7 mouse cellular contexts compared by ENCODE assay signal in the genomic region with DNA sequence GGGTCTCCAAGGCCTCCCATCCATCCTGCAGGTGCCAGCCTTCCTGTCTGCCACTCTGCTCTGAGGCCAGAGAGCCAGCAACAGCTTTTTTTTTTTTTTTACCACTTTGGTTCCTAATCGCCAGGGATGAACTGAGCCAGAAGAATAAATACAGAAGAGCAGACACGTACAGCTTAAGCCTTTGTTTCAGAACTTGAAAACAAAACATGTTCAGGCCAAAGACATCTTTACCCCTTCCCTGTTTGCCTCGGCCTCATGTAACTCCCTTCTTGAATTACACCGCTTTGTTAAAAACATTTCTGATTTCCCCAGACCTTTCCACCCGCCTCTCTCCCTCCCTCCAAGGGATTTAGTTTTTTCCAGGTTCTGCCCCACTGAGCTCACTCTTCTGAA.
DNase-seq lines count a peak whose midpoint lies in the region; ATAC-seq and TF ChIP-seq lines count a peak whose summit lies in the region.

No protein-coding gene starts in this region.

- H3K36me3 ChIP-seq in liver, adult 2 months (ENCODE audit: control insufficient read depth, insufficient read depth, low read length) = no peaks in the 10 kb centered on the region
- no peaks in the 10 kb centered on the region for H3K36me3 ChIP-seq in embryonic facial prominence, embryonic 14.5 days (ENCODE audit: control insufficient read depth, insufficient read depth, low read length)
- H3K36me3 ChIP-seq in hindbrain, embryonic 14.5 days (replicated peaks; ENCODE audit: control insufficient read depth, insufficient read depth) = no peaks in the 10 kb centered on the region
- H3K36me3 ChIP-seq in midbrain, postnatal 0 days (ENCODE audit: insufficient read depth, low read length) = no peaks in the 10 kb centered on the region

- H3K9me3 ChIP-seq in embryonic facial prominence, embryonic 14.5 days (ENCODE audit: control insufficient read depth, low read length) = no peaks in the 10 kb centered on the region
- H3K9me3 ChIP-seq in hindbrain, embryonic 14.5 days (ENCODE audit: control insufficient read depth, low read length) = no peaks in the 10 kb centered on the region
- no peaks in the 10 kb centered on the region for H3K9me3 ChIP-seq in midbrain, postnatal 0 days (ENCODE audit: low read length)

- peak; percentile 60; the same call in 1 of the 2 replicates for ATAC-seq in embryonic facial prominence, embryonic 14.5 days (ENCODE audit: low read depth)
- no peak; the same call in 1 of the 2 replicates for ATAC-seq in hindbrain, embryonic 14.5 days (ENCODE audit: low FRiP score)
- no peak for ATAC-seq in midbrain, postnatal 0 days (ENCODE audit: low FRiP score)

- no peak overlapping the region for H3K4me3 ChIP-seq in liver, adult 2 months (ENCODE audit: insufficient read depth, low read depth, low read length)
- H3K4me3 ChIP-seq in embryonic facial prominence, embryonic 14.5 days (ENCODE audit: low read depth, low read length) = no peak overlapping the region
- H3K4me3 ChIP-seq in hindbrain, embryonic 14.5 days (replicated peaks; ENCODE audit: low read length) = no peak overlapping the region
- no peak overlapping the region for H3K4me3 ChIP-seq in midbrain, postnatal 0 days (ENCODE audit: low read depth, low read length)

- H3K79me2 ChIP-seq in liver, adult 2 months (ENCODE audit: control insufficient read depth, insufficient read depth, low read length) = peaks cover 10% of the 10 kb centered on the region; the same call in 1 of the 2 replicates

- peak overlapping the region; percentile 4; the same call in 1 of the 2 replicates for H3K9ac ChIP-seq in liver, adult 2 months (ENCODE audit: low read depth, low read length)
- no peak overlapping the region for H3K9ac ChIP-seq in embryonic facial prominence, embryonic 14.5 days (ENCODE audit: low read depth, low read length)
- H3K9ac ChIP-seq in hindbrain, embryonic 14.5 days = no peak overlapping the region
- no peak overlapping the region for H3K9ac ChIP-seq in midbrain, postnatal 0 days (replicated peaks; ENCODE audit: low read length, poor library complexity, severe bottlenecking)

- peak overlapping the region; percentile 83 for H3K27ac ChIP-seq in liver, adult 2 months (replicated peaks; ENCODE audit: insufficient read depth, low read depth, low read length)
- H3K27ac ChIP-seq in embryonic facial prominence, embryonic 14.5 days (replicated peaks; ENCODE audit: low read depth, low read length) = peak overlapping the region; percentile 53; the same call in 1 of the 2 replicates
- peak overlapping the region; percentile 58; the same call in 1 of the 2 replicates for H3K27ac ChIP-seq in hindbrain, embryonic 14.5 days
- 0 out of 2 replicates have a peak overlapping the region, but pooled peaks have one; percentile 55 for H3K27ac ChIP-seq in midbrain, postnatal 0 days (ENCODE audit: low read depth, low read length)

- 0 out of 2 replicates have a peak overlapping the region, but pooled peaks have one; percentile 37 for H3K4me2 ChIP-seq in embryonic facial prominence, embryonic 14.5 days (ENCODE audit: low read depth, low read length)
- H3K4me2 ChIP-seq in hindbrain, embryonic 14.5 days (replicated peaks) = no peak overlapping the region
- H3K4me2 ChIP-seq in midbrain, postnatal 0 days (ENCODE audit: low read depth, low read length, poor library complexity, severe bottlenecking) = no peak overlapping the region

- TF ChIP-seq CTCF in liver, adult 2 months (IDR thresholded peaks at IDR 0.05; ENCODE audit: low read depth, low read length) = no peak
- no peak for TF ChIP-seq CTCF in midbrain, postnatal 0 days (IDR thresholded peaks at IDR 0.05)

- H3K27me3 ChIP-seq in liver, adult 2 months (ENCODE audit: control insufficient read depth, insufficient read depth, low read length) = no peaks in the 10 kb centered on the region
- H3K27me3 ChIP-seq in embryonic facial prominence, embryonic 14.5 days (replicated peaks; ENCODE audit: control insufficient read depth, insufficient read depth, low read length) = no peaks in the 10 kb centered on the region
- H3K27me3 ChIP-seq in hindbrain, embryonic 14.5 days (ENCODE audit: control insufficient read depth, insufficient read depth, low read length) = no peaks in the 10 kb centered on the region
- no peaks in the 10 kb centered on the region for H3K27me3 ChIP-seq in midbrain, postnatal 0 days (ENCODE audit: insufficient read depth, low read length)

- no peak for TF ChIP-seq POLR2A in liver, adult 2 months (IDR thresholded peaks at IDR 0.05; ENCODE audit: extremely low read depth, insufficient read depth, low read length)

- no peak for DNase-seq in liver, adult 2 months (ENCODE audit: extremely low read depth, low read depth, low spot score)
- no peak for DNase-seq in liver
- peak; percentile 64 for DNase-seq in embryonic facial prominence, embryonic 14.5 days (ENCODE audit: low spot score)
- DNase-seq in hindbrain, embryonic 14.5 days (ENCODE audit: low spot score) = no peak
- no peak for DNase-seq in midbrain, postnatal 0 days (ENCODE audit: low spot score)
- no peak for DNase-seq in adrenal gland, postnatal 10 days
- DNase-seq in T-cell, adult 2 months (ENCODE audit: low spot score) = no peak

- 55% methylated on average over 5 of the region's 5 CpGs for WGBS in liver, adult 2 months
- WGBS in embryonic facial prominence, embryonic 14.5 days = 33% methylated on average over 5 of the region's 5 CpGs
- WGBS in hindbrain, embryonic 14.5 days = 54% methylated on average over 5 of the region's 5 CpGs
- 26% methylated on average over 5 of the region's 5 CpGs for WGBS in midbrain, postnatal 0 days

- peaks cover 26% of the 10 kb centered on the region for H3K4me1 ChIP-seq in liver, adult 2 months (ENCODE audit: control insufficient read depth, insufficient read depth, low read length)
- H3K4me1 ChIP-seq in embryonic facial prominence, embryonic 14.5 days (ENCODE audit: control insufficient read depth, insufficient read depth, low read length) = peaks cover 24% of the 10 kb centered on the region
- peaks cover 21% of the 10 kb centered on the region for H3K4me1 ChIP-seq in hindbrain, embryonic 14.5 days (replicated peaks; ENCODE audit: control insufficient read depth, insufficient read depth, low read length)
- peaks cover 12% of the 10 kb centered on the region for H3K4me1 ChIP-seq in midbrain, postnatal 0 days (ENCODE audit: insufficient read depth, low read length)
